Mouse (Mus musculus): Measurements from ENCODE around the gene Gm49361.

- TF ChIP-seq POLR2A (IDR thresholded peaks at IDR 0.05; ENCODE audit: extremely low read depth, insufficient read depth, low read length) (no peak), CTCF (IDR thresholded peaks at IDR 0.05; ENCODE audit: low read depth, low read length) (peak; percentile 72)
Observed at GRCm38 (mm10) chr14:57726172-57726571, 19.7 kb downstream of the Gm49361 start.
